Mouse (Mus musculus) MEL (cell line): ENCODE data around the gene Piga. TPM values are rescaled to one million over a fixed set of nuclear protein-coding genes. Genes with fewer than 3 reads are reported as not detected.

Source experiments
- DNase-seq: peaks from one replicate; pipeline ENCODE4 v3.0.0; 2011; ENCODE audit warnings: low read depth, low spot score
- H3K27ac ChIP-seq: 2 replicates; pipeline ENCODE4 v1.5.1; 2012; ENCODE audit warnings: low read depth, mild to moderate bottlenecking, control low read depth, low read length, moderate library complexity; ENCODE audit not compliant: control insufficient read depth
- H3K27me3 ChIP-seq, 2 experiments: fragments of 150-350 bp in 1 of 2; sonication (generic) in 1 of 2; 2 replicates each; pipeline ENCODE4 v1.6.1; 2012; ENCODE audit warnings: low read length in 2 of 2, mild to moderate bottlenecking in 2 of 2, improper control_type of control experiment in 1 of 2, moderate library complexity in 1 of 2; ENCODE audit not compliant: insufficient read depth in 2 of 2, control insufficient read depth in 1 of 2
- H3K36me3 ChIP-seq, 2 experiments: 2 replicates each; pipeline ENCODE4 v1.6.1; 2012 to 2014; ENCODE audit warnings: low read length in 2 of 2, improper control_type of control experiment in 1 of 2, inconsistent platforms in 1 of 2, mild to moderate bottlenecking in 1 of 2; ENCODE audit not compliant: insufficient read depth in 2 of 2, control insufficient read depth in 1 of 2
- H3K4me1 ChIP-seq, 2 experiments: fragments of 150-350 bp in 1 of 2; sonication (generic) in 1 of 2; 2 replicates each; pipeline ENCODE4 v1.6.1; 2012; ENCODE audit warnings: low read length in 2 of 2, improper control_type of control experiment in 1 of 2, mild to moderate bottlenecking in 1 of 2; ENCODE audit not compliant: insufficient read depth in 2 of 2, control insufficient read depth in 1 of 2
- H3K4me3 ChIP-seq, 2 experiments: fragments of 150-350 bp in 1 of 2; sonication (generic) in 1 of 2; 2 replicates each; pipeline ENCODE4 v1.5.1; 2012; ENCODE audit warnings: low read depth in 2 of 2, low read length in 2 of 2, mild to moderate bottlenecking in 2 of 2, moderate library complexity in 2 of 2, control low read depth in 1 of 2, improper control_type of control experiment in 1 of 2; ENCODE audit not compliant: control insufficient read depth in 1 of 2, insufficient read depth in 1 of 2
- H3K79me2 ChIP-seq: 2 replicates; pipeline ENCODE4 v1.6.1; 2012; ENCODE audit warnings: mild to moderate bottlenecking, low read length, moderate library complexity; ENCODE audit not compliant: control insufficient read depth, poor library complexity, insufficient read depth
- H3K9ac ChIP-seq: 2 replicates; pipeline ENCODE4 v1.6.1; 2012; ENCODE audit warnings: low read depth, mild to moderate bottlenecking, control low read depth, low read length, moderate library complexity; ENCODE audit not compliant: control insufficient read depth, poor library complexity, severe bottlenecking
- H3K9me3 ChIP-seq: fragments of 150-350 bp; sonication (generic); replicated peaks from 2 replicates; pipeline ENCODE4 v1.6.1; 2012; ENCODE audit warnings: mild to moderate bottlenecking, low read length, improper control_type of control experiment, moderate library complexity; ENCODE audit not compliant: insufficient read depth
- CHD1 ChIP-seq: IDR thresholded peaks from 2 replicates; pipeline ENCODE4 v1.6.1; 2012; ENCODE audit warnings: low read depth, mild to moderate bottlenecking, inconsistent platforms, low read length, improper control_type of control experiment
- CTCF ChIP-seq, 3 experiments: IDR thresholded peaks in 2 of 3; conservative IDR thresholded peaks in 1 of 3; 2 replicates each; pipeline ENCODE4 v1.5.1; 2011 to 2012; ENCODE audit warnings: low read length in 3 of 3, low read depth in 2 of 3, mild to moderate bottlenecking in 2 of 3, improper control_type of control experiment in 1 of 3, inconsistent platforms in 1 of 3, mixed read lengths in 1 of 3, moderate library complexity in 1 of 3; ENCODE audit not compliant: control insufficient read depth in 1 of 3, insufficient read depth in 1 of 3, poor library complexity in 1 of 3, severe bottlenecking in 1 of 3
- ELF1 ChIP-seq: IDR thresholded peaks from 2 replicates; pipeline ENCODE4 v1.6.1; 2014; ENCODE audit warnings: low read depth, mild to moderate bottlenecking, inconsistent platforms, low read length, improper control_type of control experiment, moderate library complexity
- GABPA ChIP-seq: IDR thresholded peaks from 2 replicates; pipeline ENCODE4 v1.6.1; 2012; ENCODE audit warnings: low read depth, mild to moderate bottlenecking, inconsistent platforms, low read length, improper control_type of control experiment, moderate library complexity
- GATA1 ChIP-seq: IDR thresholded peaks from 2 replicates; pipeline ENCODE4 v1.6.1; 2011; ENCODE audit warnings: low read depth, low read length, improper control_type of control experiment
- JUND ChIP-seq: IDR thresholded peaks from 2 replicates; pipeline ENCODE4 v1.6.1; 2011; ENCODE audit warnings: low read depth, mild to moderate bottlenecking, improper control_type of control experiment, low read length
- MAFK ChIP-seq: IDR thresholded peaks from 2 replicates; pipeline ENCODE4 v1.6.1; 2011; ENCODE audit warnings: low read depth, mild to moderate bottlenecking, low read length, improper control_type of control experiment, borderline replicate concordance
- MAX ChIP-seq: IDR thresholded peaks from 2 replicates; pipeline ENCODE4 v1.6.1; 2011; ENCODE audit warnings: low read length, improper control_type of control experiment
- MAZ ChIP-seq: IDR thresholded peaks from 2 replicates; pipeline ENCODE4 v1.6.1; 2012; ENCODE audit warnings: low read depth, mild to moderate bottlenecking, inconsistent platforms, low read length, improper control_type of control experiment
- NRF1 ChIP-seq: IDR thresholded peaks from 2 replicates; pipeline ENCODE4 v1.6.1; 2014; ENCODE audit warnings: low read depth, mild to moderate bottlenecking, inconsistent platforms, low read length, improper control_type of control experiment, moderate library complexity; ENCODE audit not compliant: poor library complexity, insufficient read depth, severe bottlenecking
- POLR2A ChIP-seq, 2 experiments: IDR thresholded peaks; 2 replicates each; pipeline ENCODE4 v1.6.1; 2011 to 2012; ENCODE audit warnings: low read length in 2 of 2, mild to moderate bottlenecking in 2 of 2, control low read depth in 1 of 2, improper control_type of control experiment in 1 of 2, low read depth in 1 of 2, moderate library complexity in 1 of 2; ENCODE audit not compliant: control insufficient read depth in 1 of 2, insufficient read depth in 1 of 2, poor library complexity in 1 of 2
- RCOR1 ChIP-seq: IDR thresholded peaks from 2 replicates; pipeline ENCODE4 v1.6.1; 2012; ENCODE audit warnings: low read depth, mild to moderate bottlenecking, inconsistent platforms, low read length, improper control_type of control experiment
- TBP ChIP-seq: IDR thresholded peaks from 2 replicates; pipeline ENCODE4 v1.8.0; 2011; ENCODE audit warnings: low read depth, low read length, improper control_type of control experiment
- TCF12 ChIP-seq: IDR thresholded peaks from 2 replicates; pipeline ENCODE4 v1.6.1; 2014; ENCODE audit warnings: low read depth, mild to moderate bottlenecking, inconsistent platforms, low read length, improper control_type of control experiment, moderate library complexity
- UBTF ChIP-seq: IDR thresholded peaks from 2 replicates; pipeline ENCODE4 v1.6.1; 2012; ENCODE audit warnings: low read depth, mild to moderate bottlenecking, inconsistent platforms, low read length, improper control_type of control experiment, moderate library complexity, borderline replicate concordance; ENCODE audit not compliant: insufficient read depth
- ZC3H11A ChIP-seq: IDR thresholded peaks from 2 replicates; pipeline ENCODE4 v1.6.1; 2012; ENCODE audit warnings: low read depth, mild to moderate bottlenecking, inconsistent platforms, low read length, improper control_type of control experiment
- ZMIZ1 ChIP-seq: IDR thresholded peaks from 2 replicates; pipeline ENCODE4 v1.6.1; 2012; ENCODE audit warnings: low read depth, mild to moderate bottlenecking, inconsistent platforms, low read length, improper control_type of control experiment, moderate library complexity
- polyA plus RNA-seq, 2 experiments: library from polyadenylated mRNA; stranded (reverse) in 1 of 2; unstranded in 1 of 2; fragments of >175 nt in 1 of 2; fragments of >200 nt in 1 of 2; gene quantifications; 2 replicates each; pipeline versions ENCODE4 v1.2.1 to v1.2.4; 2012; ENCODE audit warnings: low replicate concordance in 2 of 2, low read depth in 1 of 2; ENCODE audit not compliant: insufficient read length in 2 of 2, insufficient read depth in 1 of 2, missing spikeins in 1 of 2
- total RNA-seq: library from RNA; depleted of rRNA; stranded (reverse); fragments of 300-350 nt; gene quantifications from 2 replicates; pipeline ENCODE4 v1.2.3, GENCODE M21; 2012

Piga gene
- total and polyA plus RNA-seq, 3 experiments: 21.5 to 41.2 (median 30.0) TPM

DNA sequence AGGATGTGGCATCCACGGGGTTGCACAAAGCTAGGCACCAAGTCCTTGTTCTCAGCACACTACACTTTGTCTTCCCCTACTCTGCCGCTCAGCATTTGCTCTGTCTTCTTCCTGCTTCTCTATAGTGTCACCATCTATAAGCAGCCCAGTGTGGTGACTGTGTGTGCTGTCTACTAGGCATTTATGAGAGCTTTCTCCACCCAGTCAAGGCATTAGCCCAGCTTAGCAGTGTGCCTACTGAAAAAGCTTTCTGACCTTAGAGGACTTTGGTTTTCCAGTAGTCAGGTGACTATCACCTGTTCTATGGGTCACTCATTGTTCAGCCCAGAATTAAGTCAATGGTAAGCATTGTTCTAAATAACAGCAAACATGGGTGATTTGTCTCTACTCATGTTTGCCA, 11.5 kb downstream of the Piga start:
- Histone ChIP-seq H3K9me3 (no peaks in the 10 kb centered on the region), H3K27ac (no peak overlapping the region; the same call in 1 of the 2 replicates), H3K4me1 (peaks cover 8 to 44% of the 10 kb centered on the region in 2 experiments; a peak in 3 of 4 replicates), H3K79me2 (no peaks in the 10 kb centered on the region), H3K4me3 (no peak overlapping the region), H3K9ac (no peak overlapping the region), H3K36me3 (peaks cover 24 to 54% of the 10 kb centered on the region in 2 experiments), H3K27me3 (no peaks in the 10 kb centered on the region)
- TF ChIP-seq RCOR1: no peak
- no peak for TF ChIP-seq POLR2A (IDR thresholded peaks at IDR 0.05; ENCODE audit: control insufficient read depth in 1 of 2, insufficient read depth in 1 of 2, low read depth in 1 of 2, low read length in 2 of 2, poor library complexity in 1 of 2)
- no peak for TF ChIP-seq ZC3H11A
- TF ChIP-seq CHD1: no peak
- no peak for TF ChIP-seq ZMIZ1
- no peak for TF ChIP-seq ELF1
- TF ChIP-seq GATA1: no peak
- no peak for TF ChIP-seq GABPA
- no peak for TF ChIP-seq TCF12
- no peak for TF ChIP-seq MAX
- no peak for TF ChIP-seq JUND
- TF ChIP-seq UBTF: no peak
- TF ChIP-seq CTCF (IDR thresholded peaks at IDR 0.05 in 2 of 3, conservative IDR thresholded peaks at IDR 0.05 in 1 of 3; ENCODE audit: control insufficient read depth in 1 of 3, insufficient read depth in 1 of 3, low read depth in 2 of 3, low read length in 3 of 3, poor library complexity in 1 of 3, severe bottlenecking in 1 of 3): no peak
- no peak for DNase-seq

DNA sequence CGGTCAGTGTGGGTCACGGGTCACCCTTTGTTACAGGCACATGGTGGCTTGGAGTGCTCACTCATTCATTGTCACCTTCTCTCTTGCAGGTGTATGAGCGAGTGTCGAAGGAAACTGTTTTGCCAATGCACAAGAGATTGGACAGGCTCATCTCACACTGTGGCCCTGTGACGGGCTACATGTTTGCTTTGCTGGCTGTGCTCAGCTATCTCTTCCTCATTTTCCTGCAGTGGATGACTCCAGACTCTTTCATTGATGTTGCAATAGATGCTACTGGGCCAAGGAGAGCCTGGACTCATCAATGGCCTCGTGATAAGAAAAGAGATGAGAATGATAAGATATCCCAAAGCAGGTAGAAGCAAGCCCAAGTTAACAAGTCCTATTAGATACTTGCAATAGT, 12.0 kb downstream of the Piga start:
- Histone ChIP-seq H3K4me1 (peaks cover 8 to 42% of the 10 kb centered on the region in 2 experiments; a peak in 3 of 4 replicates), H3K27ac (no peak overlapping the region; the same call in 1 of the 2 replicates), H3K79me2 (no peaks in the 10 kb centered on the region), H3K4me3 (no peak overlapping the region), H3K36me3 (peaks cover 20 to 52% of the 10 kb centered on the region in 2 experiments), H3K9ac (no peak overlapping the region), H3K9me3 (no peaks in the 10 kb centered on the region), H3K27me3 (no peaks in the 10 kb centered on the region)
- DNase-seq: no peak
- TF ChIP-seq TCF12: no peak
- TF ChIP-seq TBP: no peak
- no peak for TF ChIP-seq ZC3H11A
- TF ChIP-seq RCOR1: no peak
- TF ChIP-seq CTCF (IDR thresholded peaks at IDR 0.05 in 2 of 3, conservative IDR thresholded peaks at IDR 0.05 in 1 of 3; ENCODE audit: control insufficient read depth in 1 of 3, insufficient read depth in 1 of 3, low read depth in 2 of 3, low read length in 3 of 3, poor library complexity in 1 of 3, severe bottlenecking in 1 of 3): no peak
- no peak for TF ChIP-seq NRF1
- no peak for TF ChIP-seq MAZ
- no peak for TF ChIP-seq MAFK
